Mouse (Mus musculus) hindlimb bud, embryonic 11.5 days (tissue): ENCODE measurements around the gene Perm1.

Source experiments
- DNase-seq: peaks from one replicate; pipeline ENCODE4 v3.0.0-alpha.2; 2012; ENCODE audit warnings: low read depth, low spot score; ENCODE audit errors: extremely low spot score

Gene Perm1

GRCm38 (mm10) chr4:156200623-156201475 lies 14.8 kb upstream of the Perm1 start, which contains the start of gene Isg15:
Gene Isg15 (minus strand): TSS chr4:156200818.
- DNase-seq, result no peak

GRCm38 (mm10) chr4:156202462-156202893 lies 13.2 kb upstream of the Perm1 start:
- no peak for DNase-seq

- no peak for DNase-seq
These were observed 12.7 kb upstream of the Perm1 start, which contains the start of gene AW011738 for GRCm38 (mm10) chr4:156203001-156203412. Gene AW011738 (plus strand): TSS chr4:156203304.

GRCm38 (mm10) chr4:156203413-156204131 lies 12.1 kb upstream of the Perm1 start:
- DNase-seq, result no peak

GRCm38 (mm10) chr4:156208872-156209271 lies 6.8 kb upstream of the Perm1 start:
- DNase-seq, result no peak

GRCm38 (mm10) chr4:156209963-156210635 lies 5.6 kb upstream of the Perm1 start:
- no peak for DNase-seq

DNA sequence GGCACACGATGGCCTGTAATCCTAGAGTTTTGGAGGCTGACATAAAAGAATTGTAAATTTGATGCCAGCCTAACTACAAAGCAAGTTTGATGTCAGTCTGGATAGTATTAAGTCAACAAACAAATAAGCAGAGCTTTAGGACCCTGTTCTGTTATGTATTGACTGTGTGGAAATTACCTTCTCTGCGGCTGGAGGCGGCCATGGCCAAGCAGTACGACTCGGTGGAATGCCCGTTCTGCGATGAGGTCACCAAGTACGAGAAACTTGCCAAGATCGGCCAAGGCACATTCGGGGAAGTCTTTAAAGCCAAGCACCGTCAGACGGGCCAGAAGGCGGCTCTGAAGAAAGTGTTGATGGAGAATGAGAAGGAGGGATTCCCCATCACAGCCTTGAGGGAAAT lies 2.5 kb upstream of the Perm1 start:
- no peak for DNase-seq

- DNase-seq, result no peak
These were observed 528 bp downstream of the Perm1 start for GRCm38 (mm10) chr4:156216196-156216595.

DNA sequence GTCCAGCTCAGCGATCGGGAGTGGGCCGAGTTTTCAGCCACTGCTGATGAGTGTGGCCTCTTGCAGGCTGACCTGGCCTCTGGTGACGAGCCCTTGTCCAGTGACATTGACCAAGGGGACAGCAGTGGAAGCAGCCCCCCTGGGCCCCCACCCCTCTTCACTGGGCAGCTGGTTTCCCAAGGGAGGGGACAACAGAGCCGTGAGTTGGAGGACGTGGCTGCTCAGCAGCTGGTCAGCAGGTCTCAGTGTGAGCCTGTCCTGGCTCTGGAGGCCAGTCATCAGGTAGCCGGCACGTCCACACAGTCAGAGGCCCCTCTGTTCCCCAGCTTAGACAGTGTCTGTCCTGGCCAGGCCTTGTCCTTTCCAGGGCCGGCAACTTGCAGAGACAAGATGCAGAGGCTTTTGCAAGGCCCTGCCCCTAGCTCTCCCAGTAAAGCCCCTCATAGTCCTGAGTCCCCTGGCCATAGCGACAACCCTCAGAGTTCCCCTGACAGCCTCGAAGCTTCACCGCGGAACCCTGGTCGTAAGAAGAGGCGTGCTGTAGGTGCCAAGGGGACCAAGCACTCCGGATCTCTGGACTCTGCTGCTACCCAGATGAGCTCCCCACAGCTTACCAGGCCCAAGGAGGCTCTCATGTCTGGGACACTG lies 1.5 kb downstream of the Perm1 start:
- no peak for DNase-seq

DNA sequence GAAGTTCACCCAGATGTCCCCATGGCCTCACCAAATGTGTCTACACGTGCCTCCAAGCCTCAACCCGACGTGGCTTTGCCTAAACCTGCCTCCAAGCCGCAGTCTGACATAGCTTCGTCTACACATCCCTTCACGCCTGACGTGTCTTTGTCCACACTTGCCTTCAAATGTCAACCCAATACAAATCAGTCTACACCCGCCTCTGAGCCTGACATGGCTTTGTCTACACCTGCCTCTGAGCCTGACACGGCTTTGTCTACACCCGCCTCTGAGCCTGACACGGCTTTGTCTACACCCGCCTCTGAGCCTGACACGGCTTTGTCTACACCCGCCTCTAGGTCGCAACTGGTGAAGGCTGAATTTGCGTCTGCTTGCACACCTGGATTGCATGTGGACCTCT lies 2.2 kb downstream of the Perm1 start:
- DNase-seq, result no peak

DNA sequence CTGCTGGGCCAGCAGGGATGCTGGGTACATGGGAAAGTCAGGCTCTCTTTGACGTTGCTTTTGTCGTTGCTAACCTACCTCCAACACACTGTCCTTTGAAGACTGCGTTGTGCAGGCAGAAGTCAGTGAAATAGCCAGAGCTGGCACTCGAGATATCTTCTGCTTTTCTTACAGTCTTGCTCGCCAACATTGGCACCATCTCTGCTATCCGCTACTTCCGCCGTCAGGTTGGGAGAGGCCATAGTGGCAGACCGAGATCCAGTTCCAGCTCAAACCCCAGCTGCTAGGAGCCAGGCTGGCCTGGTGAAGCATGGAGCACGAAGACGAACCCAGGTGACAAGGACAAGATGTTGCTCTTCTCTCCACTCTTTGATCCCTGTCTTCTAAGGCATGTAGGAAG lies 4.3 kb downstream of the Perm1 start:
- no peak for DNase-seq

GRCm38 (mm10) chr4:156224276-156224675 lies 8.6 kb downstream of the Perm1 start:
- DNase-seq, result no peak

GRCm38 (mm10) chr4:156227752-156228392 lies 12.2 kb downstream of the Perm1 start:
- DNase-seq, result no peak

DNA sequence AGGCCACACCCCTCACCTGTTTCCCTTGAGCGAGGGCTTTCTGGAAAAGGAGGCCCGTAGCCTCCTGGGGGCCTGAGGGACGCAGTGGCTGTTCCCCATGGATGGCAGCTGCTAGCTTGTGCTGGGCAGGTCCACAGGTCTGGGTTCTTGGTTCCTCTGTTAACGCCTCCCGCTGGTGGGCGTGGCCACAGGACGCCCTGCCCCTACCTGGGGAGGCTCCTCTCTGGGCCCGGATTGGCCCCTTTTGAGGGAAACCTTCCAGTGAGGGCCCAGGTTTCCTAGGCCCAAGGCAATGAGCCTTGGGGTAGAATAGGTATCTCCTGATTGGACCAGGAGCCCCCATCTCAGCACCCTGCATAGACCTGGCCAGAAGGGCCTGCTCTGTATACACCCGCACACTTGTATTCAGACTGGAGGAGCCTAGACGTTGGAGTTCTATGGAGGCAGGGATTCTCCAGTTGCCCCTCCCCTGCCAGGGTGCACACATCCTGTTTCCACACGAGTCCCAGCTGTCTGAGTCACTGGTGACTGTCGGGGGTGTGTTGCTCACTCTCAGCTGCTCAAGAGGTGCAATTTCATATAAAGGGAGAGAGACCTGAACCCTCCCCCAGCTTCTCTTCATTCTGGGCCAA lies 12.8 kb downstream of the Perm1 start:
- DNase-seq, result no peak

- DNase-seq, result no peak
These were observed 18.4 kb downstream of the Perm1 start for GRCm38 (mm10) chr4:156234021-156234501.

DNA sequence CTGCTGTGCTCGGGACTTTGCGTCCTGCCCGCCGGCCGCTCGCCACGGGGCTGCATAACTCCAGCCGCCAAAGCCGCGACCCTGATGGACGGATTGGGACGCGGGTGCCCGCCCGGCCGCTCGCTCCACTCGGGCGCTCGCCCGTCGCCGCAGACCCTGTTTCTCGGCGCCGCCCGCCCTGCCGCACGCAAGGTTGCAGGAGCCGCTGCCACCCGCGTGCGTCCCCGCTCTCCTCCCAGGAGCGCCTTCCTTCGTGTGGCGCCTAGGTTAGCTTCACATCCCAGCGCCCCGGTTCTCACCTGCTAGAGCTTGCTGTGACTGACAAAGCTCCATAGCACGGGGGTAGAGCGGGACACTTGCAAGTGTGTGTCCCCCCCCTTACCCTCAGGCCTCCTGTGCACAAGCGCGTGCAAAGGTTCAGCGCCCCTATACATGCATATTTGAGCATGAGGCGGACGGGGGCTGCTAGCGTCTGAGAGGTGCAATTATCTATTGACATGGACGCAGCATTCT lies 19.1 kb downstream of the Perm1 start, which contains the start of gene Plekhn1:
Gene Plekhn1, minus strand, starts transcription at position 157 of the 513 bp plus-strand sequence.
- no peak for DNase-seq

DNA sequence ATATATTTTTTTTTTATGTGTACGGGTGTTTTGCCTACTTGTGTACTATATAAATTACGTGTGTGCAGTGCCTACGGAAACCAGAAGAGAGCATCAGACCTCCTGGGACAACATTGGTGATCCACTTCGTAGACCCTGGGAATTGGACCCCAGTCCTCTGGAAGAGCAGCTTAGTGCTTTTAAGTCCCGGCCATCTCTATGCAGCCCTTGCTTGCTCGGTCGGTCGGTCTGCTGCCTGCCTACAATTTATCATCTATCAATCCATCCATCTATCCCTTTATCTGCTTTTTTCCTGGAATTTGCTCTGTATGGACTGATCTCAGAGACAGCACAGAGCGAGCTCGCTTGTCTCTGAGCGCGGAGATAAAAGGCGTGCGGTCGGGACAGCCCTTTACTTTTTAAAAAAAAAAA lies 19.7 kb downstream of the Perm1 start:
- DNase-seq, result peak; percentile 28

- peak; percentile 35 for DNase-seq
These were observed 20.3 kb downstream of the Perm1 start, which contains the start of gene Noc2l for GRCm38 (mm10) chr4:156235808-156236533. Gene Noc2l (plus strand): TSS chr4:156236010.
